Mouse (Mus musculus) bone marrow, adult 2 months (tissue): ENCODE measurements around the gene Stk39. TPM values are rescaled to one million over a fixed set of nuclear protein-coding genes. Genes with fewer than 3 reads are reported as not detected.

Experiments
- H3K27ac ChIP-seq: fragments of 200-500 bp; 2 replicates; pipeline ENCODE4 v1.5.1; 2012; ENCODE audit warnings: low read depth, mild to moderate bottlenecking, control low read depth, inconsistent platforms, low read length; ENCODE audit not compliant: control insufficient read depth, poor library complexity, insufficient read depth
- H3K4me1 ChIP-seq: fragments of 200-500 bp; 2 replicates; pipeline ENCODE4 v1.6.1; 2011; ENCODE audit warnings: low read length; ENCODE audit not compliant: control insufficient read depth, insufficient read depth
- H3K4me3 ChIP-seq: fragments of 200-500 bp; replicated peaks from 2 replicates; pipeline ENCODE3; 2011; ENCODE audit warnings: mild to moderate bottlenecking, low read depth, low read length, control low read depth; ENCODE audit not compliant: control insufficient read depth
- CTCF ChIP-seq: fragments of 200-500 bp; IDR thresholded peaks from 2 replicates; pipeline ENCODE4 v1.5.1; 2011; ENCODE audit warnings: low read length, control low read depth; ENCODE audit not compliant: control insufficient read depth, insufficient read depth
- POLR2A ChIP-seq: fragments of 200-500 bp; IDR thresholded peaks from 2 replicates; pipeline ENCODE4 v1.6.1; 2011; ENCODE audit warnings: low read depth, mild to moderate bottlenecking, control low read depth, low read length, borderline replicate concordance; ENCODE audit not compliant: control insufficient read depth
- WGBS: fragments of 180-500 bp; shearing (Covaris S2); methylation state at CpG from one replicate; pipeline ENCODE4 v1.1.7; 2018; 5-methylcytosine and 5-hydroxymethylcytosine counted together
- polyA plus RNA-seq: library from polyadenylated mRNA; stranded (reverse); fragments of >200 nt; gene quantifications from 2 replicates; pipeline ENCODE4 v1.2.4, GENCODE M21; 2011; ENCODE audit warnings: low replicate concordance; ENCODE audit not compliant: missing spikeins, insufficient read depth, insufficient read length

Gene Stk39
- polyA plus RNA-seq, result 1.8 and 2.1 TPM in 2 replicates

- Histone ChIP-seq H3K4me3 (peak within 1 kb of the TSS; percentile 34), H3K27ac (no peak within 1 kb of the TSS; the same call in 1 of the 2 replicates), H3K4me1 (no peaks in the 10 kb centered on the region)
- WGBS, result under 1% methylated on average over 99 of the region's 99 CpGs
- no peak for TF ChIP-seq CTCF
- no peak for TF ChIP-seq POLR2A
Observed at GRCm38 (mm10) chr2:68471759-68472550, at the start of gene Stk39. Gene Stk39, minus strand, starts transcription at chr2:68472268.

GRCm38 (mm10) chr2:68515409-68515808 lies 43.3 kb upstream of the Stk39 start:
- Histone ChIP-seq H3K4me3 (no peak overlapping the region), H3K4me1 (no peaks in the 10 kb centered on the region), H3K27ac (no peak overlapping the region)
- no peak for TF ChIP-seq CTCF
- TF ChIP-seq POLR2A, result no peak
- WGBS, result 41% methylated on average over 2 of the region's 2 CpGs

GRCm38 (mm10) chr2:68503202-68503601 lies 31.1 kb upstream of the Stk39 start:
- no peak overlapping the region for H3K4me3 ChIP-seq
- no peak for TF ChIP-seq CTCF
- no peak for TF ChIP-seq POLR2A
- no peak overlapping the region for H3K27ac ChIP-seq
- WGBS, result 69% methylated on average over 2 of the region's 2 CpGs
- no peaks in the 10 kb centered on the region for H3K4me1 ChIP-seq

- Histone ChIP-seq H3K4me3 (no peak overlapping the region), H3K4me1 (no peaks in the 10 kb centered on the region), H3K27ac (no peak overlapping the region)
- no peak for TF ChIP-seq POLR2A
- no peak for TF ChIP-seq CTCF
- 70% methylated on average over 4 of the region's 4 CpGs for WGBS
Observed at GRCm38 (mm10) chr2:68502734-68503133, 30.7 kb upstream of the Stk39 start.

GRCm38 (mm10) chr2:68502236-68502635 lies 30.2 kb upstream of the Stk39 start:
- TF ChIP-seq POLR2A (no peak), CTCF (no peak)
- 74% methylated on average over 2 of the region's 2 CpGs for WGBS

GRCm38 (mm10) chr2:68486275-68486674 lies 14.2 kb upstream of the Stk39 start:
- no peak for TF ChIP-seq CTCF
- TF ChIP-seq POLR2A, result no peak
- WGBS, result 86% methylated on average over 4 of the region's 4 CpGs

More at GRCm38 (mm10) chr2:68502236-68502635, 30.2 kb upstream of the Stk39 start:
- H3K4me1 ChIP-seq, result no peaks in the 10 kb centered on the region
- no peak overlapping the region for H3K27ac ChIP-seq
- no peak overlapping the region for H3K4me3 ChIP-seq

GRCm38 (mm10) chr2:68485141-68485540 lies 13.1 kb upstream of the Stk39 start:
- WGBS, result 47% methylated on average over 4 of the region's 4 CpGs
- no peak overlapping the region for H3K27ac ChIP-seq
- no peak overlapping the region for H3K4me3 ChIP-seq
- H3K4me1 ChIP-seq, result no peaks in the 10 kb centered on the region
- TF ChIP-seq POLR2A, result no peak
- no peak for TF ChIP-seq CTCF

More at GRCm38 (mm10) chr2:68486275-68486674, 14.2 kb upstream of the Stk39 start:
- Histone ChIP-seq H3K27ac (no peak overlapping the region), H3K4me3 (no peak overlapping the region), H3K4me1 (no peaks in the 10 kb centered on the region)

- Histone ChIP-seq H3K4me1 (no peaks in the 10 kb centered on the region), H3K4me3 (no peak overlapping the region), H3K27ac (no peak overlapping the region)
- 86% methylated on average over 5 of the region's 5 CpGs for WGBS
- TF ChIP-seq CTCF (no peak), POLR2A (no peak)
Observed at GRCm38 (mm10) chr2:68482896-68483295, 10.8 kb upstream of the Stk39 start.

GRCm38 (mm10) chr2:68479823-68480222 lies 7.8 kb upstream of the Stk39 start:
- H3K4me1 ChIP-seq, result no peaks in the 10 kb centered on the region
- WGBS, result 83% methylated on average over 10 of the region's 10 CpGs
- no peak overlapping the region for H3K4me3 ChIP-seq
- TF ChIP-seq POLR2A, result no peak
- no peak for TF ChIP-seq CTCF
- H3K27ac ChIP-seq, result no peak overlapping the region

GRCm38 (mm10) chr2:68472921-68473320 lies 853 bp upstream of the Stk39 start:
- Histone ChIP-seq H3K4me3 (no peak overlapping the region), H3K4me1 (no peaks in the 10 kb centered on the region), H3K27ac (no peak overlapping the region)
- 81% methylated on average over 4 of the region's 4 CpGs for WGBS
- TF ChIP-seq CTCF (no peak), POLR2A (no peak)
